Mouse (Mus musculus) olfactory bulb, adult 2 months (tissue): Measurements from ENCODE around the gene Msrb3. TPM values are rescaled to one million over a fixed set of nuclear protein-coding genes. Genes with fewer than 3 reads are reported as not detected.

ENCODE experiments used
- H3K27ac ChIP-seq: fragments of 200-500 bp; 2 replicates; pipeline ENCODE4 v1.5.1; 2012; ENCODE audit warnings: low read depth, low read length; ENCODE audit not compliant: insufficient read depth
- H3K4me1 ChIP-seq: fragments of 200-500 bp; 2 replicates; pipeline ENCODE4 v1.6.1; 2012; ENCODE audit warnings: low read length; ENCODE audit not compliant: control insufficient read depth, insufficient read depth
- H3K4me3 ChIP-seq: fragments of 200-500 bp; 2 replicates; pipeline ENCODE4 v1.5.1; 2012; ENCODE audit warnings: mild to moderate bottlenecking, low read depth, low read length, moderate library complexity; ENCODE audit not compliant: insufficient read depth
- CTCF ChIP-seq: fragments of 200-500 bp; IDR thresholded peaks from 2 replicates; pipeline ENCODE4 v1.5.1; 2012; ENCODE audit warnings: low read depth, mild to moderate bottlenecking, low read length, moderate library complexity; ENCODE audit not compliant: insufficient read depth
- POLR2A ChIP-seq: fragments of 200-500 bp; IDR thresholded peaks from 2 replicates; pipeline ENCODE4 v1.6.1; 2012; ENCODE audit warnings: mild to moderate bottlenecking, low read depth, low read length, moderate library complexity; ENCODE audit not compliant: insufficient read depth
- WGBS: fragments of 180-500 bp; shearing (Covaris S2); methylation state at CpG from one replicate; pipeline ENCODE4 v1.1.7; 2018; 5-methylcytosine and 5-hydroxymethylcytosine counted together
- polyA plus RNA-seq: library from polyadenylated mRNA; stranded (reverse); fragments of >200 nt; gene quantifications from 2 replicates; pipeline ENCODE4 v1.2.4, GENCODE M21; 2012; ENCODE audit warnings: low replicate concordance; ENCODE audit not compliant: missing spikeins, insufficient read depth, insufficient read length

Msrb3 gene
- polyA plus RNA-seq, 1 experiment, result not detected

GRCm38 (mm10) chr10:120810053-120810696, 88.7 kb downstream of the Msrb3 start:
- H3K27ac ChIP-seq, result no peak overlapping the region
- WGBS, result 56% methylated on average over 14 of the region's 14 CpGs
- H3K4me1 ChIP-seq, result no peaks in the 10 kb centered on the region
- no peak for TF ChIP-seq CTCF
- H3K4me3 ChIP-seq, result no peak overlapping the region

- no peak overlapping the region for H3K4me3 ChIP-seq
- 93% methylated on average over 4 of the region's 4 CpGs for WGBS
- no peak for TF ChIP-seq POLR2A
- TF ChIP-seq CTCF, result no peak
- H3K27ac ChIP-seq, result no peak overlapping the region
- H3K4me1 ChIP-seq, result no peaks in the 10 kb centered on the region
Observed at GRCm38 (mm10) chr10:120808167-120808566, 90.7 kb downstream of the Msrb3 start.

GRCm38 (mm10) chr10:120801127-120801526, 97.8 kb downstream of the Msrb3 start:
- H3K4me3 ChIP-seq, result no peak overlapping the region
- 37% methylated on average over 6 of the region's 6 CpGs for WGBS
- TF ChIP-seq POLR2A (no peak), CTCF (no peak)
- H3K4me1 ChIP-seq, result no peaks in the 10 kb centered on the region
- no peak overlapping the region for H3K27ac ChIP-seq

- Histone ChIP-seq H3K27ac (no peak overlapping the region), H3K4me3 (no peak overlapping the region), H3K4me1 (no peaks in the 10 kb centered on the region)
- no peak for TF ChIP-seq POLR2A
- TF ChIP-seq CTCF, result no peak
- WGBS, result 86% methylated on average over 6 of the region's 6 CpGs
Observed at GRCm38 (mm10) chr10:120799479-120799878, 99.4 kb downstream of the Msrb3 start.

GRCm38 (mm10) chr10:120796749-120797148, 102.2 kb downstream of the Msrb3 start:
- Histone ChIP-seq H3K4me3 (no peak overlapping the region), H3K27ac (no peak overlapping the region), H3K4me1 (no peaks in the 10 kb centered on the region)
- TF ChIP-seq POLR2A, result no peak
- 93% methylated on average over 4 of the region's 4 CpGs for WGBS

GRCm38 (mm10) chr10:120794391-120794817, 104.5 kb downstream of the Msrb3 start:
- no peak for TF ChIP-seq CTCF
- TF ChIP-seq POLR2A, result no peak
- Histone ChIP-seq H3K4me1 (no peaks in the 10 kb centered on the region), H3K27ac (no peak overlapping the region), H3K4me3 (no peak overlapping the region)
- 52% methylated on average over 13 of the region's 13 CpGs for WGBS

- TF ChIP-seq POLR2A (no peak), CTCF (no peak)
- Histone ChIP-seq H3K27ac (no peak overlapping the region), H3K4me3 (no peak overlapping the region), H3K4me1 (no peaks in the 10 kb centered on the region)
- WGBS, result 75% methylated on average over 11 of the region's 11 CpGs
Observed at GRCm38 (mm10) chr10:120792191-120792765, 106.6 kb downstream of the Msrb3 start.

- H3K4me3 ChIP-seq, result no peak overlapping the region
- WGBS, result 82% methylated on average over 11 of the region's 11 CpGs
- no peak overlapping the region for H3K27ac ChIP-seq
- TF ChIP-seq CTCF, result no peak
- no peak for TF ChIP-seq POLR2A
- no peaks in the 10 kb centered on the region for H3K4me1 ChIP-seq
Observed at GRCm38 (mm10) chr10:120791438-120791837, 107.5 kb downstream of the Msrb3 start.

- 56% methylated on average over 10 of the region's 10 CpGs for WGBS
- TF ChIP-seq POLR2A (no peak), CTCF (no peak)
- Histone ChIP-seq H3K4me3 (no peak overlapping the region), H3K4me1 (no peaks in the 10 kb centered on the region), H3K27ac (no peak overlapping the region)
Observed at GRCm38 (mm10) chr10:120787202-120787601, 111.7 kb downstream of the Msrb3 start.

- Histone ChIP-seq H3K4me1 (no peaks in the 10 kb centered on the region), H3K27ac (no peak overlapping the region), H3K4me3 (no peak overlapping the region)
- TF ChIP-seq CTCF (no peak), POLR2A (no peak)
- 87% methylated on average over 5 of the region's 5 CpGs for WGBS
Observed at GRCm38 (mm10) chr10:120784516-120784915, 114.4 kb downstream of the Msrb3 start.
